Mouse (Mus musculus): Measurements from ENCODE around the gene Zc3h7b.

DNA sequence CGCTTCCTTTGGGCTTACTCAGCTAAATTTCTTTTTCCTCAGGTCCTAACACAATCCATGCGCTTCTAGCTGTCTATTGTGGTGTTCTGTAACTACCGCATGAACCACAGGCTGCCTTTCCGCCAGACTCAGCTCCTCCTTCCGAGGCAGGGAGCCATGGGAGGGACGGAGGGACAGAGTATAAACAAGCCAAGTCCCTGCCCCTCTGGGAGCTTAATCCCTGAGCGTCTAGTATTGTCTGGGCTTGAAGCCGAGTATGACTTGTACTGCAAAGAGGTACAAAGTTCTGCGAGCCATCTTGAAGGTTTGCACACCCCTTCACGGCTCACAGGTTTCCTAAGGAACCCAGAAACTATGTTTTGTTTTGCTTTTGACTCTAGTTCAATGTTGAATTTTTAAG is 65.3 kb downstream of the Zc3h7b start:
- TF ChIP-seq EP300 (IDR thresholded peaks at IDR 0.05; ENCODE audit: low read depth) (no peak), CTCF (IDR thresholded peaks at IDR 0.05; ENCODE audit: low read depth) (0 out of 2 replicates have a peak, but pooled peaks have one; percentile 7)
